Mouse (Mus musculus): ENCODE measurements around the gene Pkig. TPM values are rescaled to one million over a fixed set of nuclear protein-coding genes. Genes with fewer than 3 reads are reported as not detected.
"Not testable (repeated sequence)": the region's sequence is repeated elsewhere in the genome, so short reads cannot be mapped to it uniquely, and the experiment has no call there.

Pkig gene
- polyA plus RNA-seq, 1 experiment from 2014 or later, result 119 TPM

DNA sequence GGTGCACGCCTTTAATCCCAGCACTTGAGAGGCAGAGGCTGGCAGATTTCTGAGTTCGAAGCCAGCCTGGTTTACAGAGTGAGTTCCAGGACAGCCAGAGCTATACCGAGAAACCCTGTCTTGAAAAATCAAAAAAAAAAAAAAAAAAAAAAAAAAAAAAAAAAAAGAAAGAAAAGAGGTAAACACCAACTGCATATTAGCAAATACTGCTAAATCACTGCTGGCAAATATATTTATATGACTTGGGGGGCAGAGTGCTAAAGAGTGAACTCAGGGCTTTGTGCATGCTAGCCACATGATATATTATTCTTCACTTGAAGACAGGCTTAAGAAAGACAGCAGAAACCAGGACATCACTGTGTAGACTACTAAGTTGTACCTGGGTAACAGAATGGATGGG lies 36.8 kb upstream of the Pkig start:
- H3K36me3 ChIP-seq, result peaks cover 68% of the 10 kb centered on the region
- not testable (repeated sequence) for H3K4me1 ChIP-seq; H3K27me3 ChIP-seq; H3K4me2 ChIP-seq (replicated peaks); H3K4me3 ChIP-seq; H3K27ac ChIP-seq; H3K9ac ChIP-seq; H3K9me3 ChIP-seq; ATAC-seq (ENCODE audit: insufficient number of reproducible peaks, insufficient read depth, low FRiP score, low TSS enrichment)
- 92% methylated on average over 3 of the region's 3 CpGs for WGBS

- H3K4me2 ChIP-seq (replicated peaks), result no peak overlapping the region
- 93% methylated on average over 4 of the region's 4 CpGs for WGBS
- no peak overlapping the region for H3K4me3 ChIP-seq
- no peaks in the 10 kb centered on the region for H3K9me3 ChIP-seq
- no peak for ATAC-seq (ENCODE audit: insufficient number of reproducible peaks, insufficient read depth, low FRiP score, low TSS enrichment)
- H3K36me3 ChIP-seq, result peaks cover 78% of the 10 kb centered on the region
- H3K27me3 ChIP-seq, result no peaks in the 10 kb centered on the region
- no peaks in the 10 kb centered on the region for H3K4me1 ChIP-seq
- H3K27ac ChIP-seq, result no peak overlapping the region
- no peak overlapping the region for H3K9ac ChIP-seq
These were observed 27.0 kb upstream of the Pkig start for GRCm38 (mm10) chr2:163631223-163631622.

DNA sequence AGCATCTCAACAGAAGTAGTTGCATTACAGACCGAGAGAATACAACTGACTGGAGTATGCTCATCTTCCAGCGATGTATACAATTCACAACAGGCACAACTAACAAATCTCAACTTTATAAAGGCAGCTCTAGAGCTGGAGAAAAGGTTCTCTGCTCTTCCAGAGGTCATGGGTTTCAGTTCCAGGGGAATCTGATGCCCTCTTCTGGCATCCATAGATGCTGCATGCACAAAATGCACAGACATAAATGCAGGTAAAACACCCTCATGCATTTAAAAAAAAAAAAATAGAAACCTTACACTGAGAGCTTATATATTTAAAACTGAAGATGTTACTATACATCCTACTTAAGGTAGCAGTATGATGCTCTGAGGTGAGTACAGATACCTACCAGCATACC lies 26.5 kb upstream of the Pkig start:
- no peak overlapping the region for H3K27ac ChIP-seq
- no peaks in the 10 kb centered on the region for H3K4me1 ChIP-seq
- H3K27me3 ChIP-seq, result no peaks in the 10 kb centered on the region
- H3K4me3 ChIP-seq, result no peak overlapping the region
- 98% methylated on average over 2 of the region's 2 CpGs for WGBS
- no peaks in the 10 kb centered on the region for H3K9me3 ChIP-seq
- H3K9ac ChIP-seq, result no peak overlapping the region
- ATAC-seq (ENCODE audit: insufficient number of reproducible peaks, insufficient read depth, low FRiP score, low TSS enrichment), result no peak
- peaks cover 75% of the 10 kb centered on the region for H3K36me3 ChIP-seq
- no peak overlapping the region for H3K4me2 ChIP-seq (replicated peaks)

DNA sequence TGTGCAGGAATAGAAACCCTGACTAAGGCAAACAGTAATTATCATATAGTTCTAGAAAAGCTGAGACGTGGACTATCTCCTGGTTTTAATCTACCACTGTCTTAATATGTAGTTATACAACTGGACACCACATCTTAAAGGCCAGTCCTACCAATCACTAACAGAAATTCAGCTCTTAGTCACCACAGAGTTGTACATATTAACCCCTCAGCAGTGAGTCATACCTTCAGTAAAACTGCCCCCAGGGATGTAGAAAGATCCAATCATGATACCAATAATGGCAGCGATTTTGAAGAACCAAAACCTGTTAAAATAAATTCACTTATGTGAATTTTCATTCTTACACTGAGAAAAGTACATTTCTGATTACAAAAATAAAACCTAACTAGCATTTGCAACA lies 24.0 kb upstream of the Pkig start:
- 85% methylated on average over 2 of the region's 2 CpGs for WGBS

DNA sequence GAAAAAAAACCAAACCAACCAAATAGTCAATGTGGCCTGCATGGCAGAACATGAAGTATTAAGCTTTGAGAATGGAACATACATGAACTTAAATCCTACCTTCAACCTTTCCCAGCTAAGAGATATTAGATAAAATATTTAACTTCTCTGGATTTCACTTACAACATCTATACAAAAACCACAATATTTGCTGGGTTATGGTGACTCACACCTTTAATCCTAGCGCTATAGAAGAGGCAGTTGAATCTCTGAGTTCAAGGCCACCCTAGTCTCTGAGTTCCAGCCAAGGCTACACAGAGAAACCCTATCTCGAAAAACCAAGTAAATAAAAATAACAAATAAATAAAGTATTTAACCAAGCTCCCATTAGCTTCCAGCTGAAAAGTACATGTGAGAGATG lies 22.1 kb upstream of the Pkig start:
- H3K27me3 ChIP-seq, result no peaks in the 10 kb centered on the region
- H3K4me3 ChIP-seq, result no peak overlapping the region
- no peak for ATAC-seq (ENCODE audit: insufficient number of reproducible peaks, insufficient read depth, low FRiP score, low TSS enrichment)
- no peaks in the 10 kb centered on the region for H3K9me3 ChIP-seq
- peaks cover 40% of the 10 kb centered on the region for H3K36me3 ChIP-seq
- no peak overlapping the region for H3K9ac ChIP-seq
- H3K4me1 ChIP-seq, result no peaks in the 10 kb centered on the region
- no peak overlapping the region for H3K27ac ChIP-seq
- WGBS, result 92% methylated on average over 2 of the region's 2 CpGs
- no peak overlapping the region for H3K4me2 ChIP-seq (replicated peaks)

More for the DNA sequence above, 24.0 kb upstream of the Pkig start:
- H3K9ac ChIP-seq, result no peak overlapping the region
- no peaks in the 10 kb centered on the region for H3K4me1 ChIP-seq
- H3K27me3 ChIP-seq, result no peaks in the 10 kb centered on the region
- H3K27ac ChIP-seq, result no peak overlapping the region
- H3K4me2 ChIP-seq (replicated peaks), result no peak overlapping the region
- no peak for ATAC-seq (ENCODE audit: insufficient number of reproducible peaks, insufficient read depth, low FRiP score, low TSS enrichment)
- H3K4me3 ChIP-seq, result no peak overlapping the region
- peaks cover 55% of the 10 kb centered on the region for H3K36me3 ChIP-seq
- H3K9me3 ChIP-seq, result no peaks in the 10 kb centered on the region

GRCm38 (mm10) chr2:163637655-163638266 lies 20.4 kb upstream of the Pkig start:
- ATAC-seq (ENCODE audit: insufficient number of reproducible peaks, insufficient read depth, low FRiP score, low TSS enrichment), result no peak
- Histone ChIP-seq H3K9me3 (no peaks in the 10 kb centered on the region), H3K36me3 (peaks cover 23% of the 10 kb centered on the region), H3K27me3 (no peaks in the 10 kb centered on the region), H3K4me1 (peaks cover 4% of the 10 kb centered on the region; the same call in 1 of the 2 replicates), H3K9ac (no peak overlapping the region), H3K4me2 (replicated peaks) (no peak overlapping the region), H3K4me3 (no peak overlapping the region), H3K27ac (no peak overlapping the region)
- WGBS, result 63% methylated on average over 5 of the region's 5 CpGs

- ATAC-seq (ENCODE audit: insufficient number of reproducible peaks, insufficient read depth, low FRiP score, low TSS enrichment), result no peak
- no peaks in the 10 kb centered on the region for H3K9me3 ChIP-seq
- no peak overlapping the region for H3K27ac ChIP-seq
- 83% methylated on average over 3 of the region's 3 CpGs for WGBS
- H3K9ac ChIP-seq, result no peak overlapping the region
- H3K4me2 ChIP-seq (replicated peaks), result no peak overlapping the region
- 0 out of 2 replicates have a peak, but pooled peaks cover 7% of the 10 kb centered on the region for H3K36me3 ChIP-seq
- H3K4me1 ChIP-seq, result peaks cover 14% of the 10 kb centered on the region; the same call in 1 of the 2 replicates
- H3K27me3 ChIP-seq, result no peaks in the 10 kb centered on the region
- no peak overlapping the region for H3K4me3 ChIP-seq
These were observed 17.7 kb upstream of the Pkig start for GRCm38 (mm10) chr2:163640493-163640892.

DNA sequence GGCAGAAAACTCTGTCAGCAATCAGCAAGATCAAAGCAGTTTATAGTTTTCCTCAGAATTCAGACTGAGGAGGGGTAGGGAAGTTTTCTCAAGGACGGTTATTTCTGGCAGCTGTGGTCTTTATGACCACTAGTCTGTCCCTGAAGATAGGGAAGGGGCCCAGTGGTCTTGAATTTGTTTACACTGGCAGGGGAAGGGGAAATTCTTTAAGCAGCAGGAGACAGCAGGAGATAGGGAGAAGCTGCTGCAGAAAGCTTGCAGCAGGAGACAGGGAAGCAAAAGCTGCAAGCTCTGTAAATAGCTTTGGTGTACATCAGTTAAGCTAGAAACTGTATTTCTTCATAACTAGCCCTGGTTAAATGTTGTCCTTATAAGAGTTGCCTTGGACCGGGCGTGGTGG lies 16.5 kb upstream of the Pkig start:
- no peak overlapping the region for H3K27ac ChIP-seq
- no peak overlapping the region for H3K4me3 ChIP-seq
- H3K4me1 ChIP-seq, result peaks cover 14% of the 10 kb centered on the region; the same call in 1 of the 2 replicates
- no peak for ATAC-seq (ENCODE audit: insufficient number of reproducible peaks, insufficient read depth, low FRiP score, low TSS enrichment)
- 76% methylated on average over 3 of the region's 3 CpGs for WGBS
- H3K4me2 ChIP-seq (replicated peaks), result no peak overlapping the region
- no peaks in the 10 kb centered on the region for H3K27me3 ChIP-seq
- no peaks in the 10 kb centered on the region for H3K9me3 ChIP-seq
- no peaks in the 10 kb centered on the region for H3K36me3 ChIP-seq
- H3K9ac ChIP-seq, result no peak overlapping the region

GRCm38 (mm10) chr2:163642685-163643575 lies 15.3 kb upstream of the Pkig start:
- H3K4me1 ChIP-seq, result peaks cover 14% of the 10 kb centered on the region; the same call in 1 of the 2 replicates
- H3K9ac ChIP-seq, result no peak overlapping the region
- 91% methylated on average over 30 of the region's 30 CpGs for WGBS
- no peaks in the 10 kb centered on the region for H3K27me3 ChIP-seq
- H3K4me2 ChIP-seq (replicated peaks), result peak overlapping the region; percentile 61
- H3K36me3 ChIP-seq, result no peaks in the 10 kb centered on the region
- peak overlapping the region; percentile 92; the same call in 1 of the 2 replicates for H3K4me3 ChIP-seq
- ATAC-seq (ENCODE audit: insufficient number of reproducible peaks, insufficient read depth, low FRiP score, low TSS enrichment), result no peak
- no peaks in the 10 kb centered on the region for H3K9me3 ChIP-seq
- H3K27ac ChIP-seq, result no peak overlapping the region

GRCm38 (mm10) chr2:163643576-163643971 lies 14.6 kb upstream of the Pkig start:
- H3K4me1 ChIP-seq, result peaks cover 14% of the 10 kb centered on the region; the same call in 1 of the 2 replicates
- no peak for ATAC-seq (ENCODE audit: insufficient number of reproducible peaks, insufficient read depth, low FRiP score, low TSS enrichment)
- peak overlapping the region; percentile 87; the same call in 1 of the 2 replicates for H3K9ac ChIP-seq
- peak overlapping the region; percentile 61 for H3K4me2 ChIP-seq (replicated peaks)
- no peak overlapping the region for H3K27ac ChIP-seq
- H3K36me3 ChIP-seq, result no peaks in the 10 kb centered on the region
- peak overlapping the region; percentile 92 for H3K4me3 ChIP-seq
- no peaks in the 10 kb centered on the region for H3K27me3 ChIP-seq
- H3K9me3 ChIP-seq, result no peaks in the 10 kb centered on the region
- WGBS, result 80% methylated on average over 2 of the region's 2 CpGs

GRCm38 (mm10) chr2:163644047-163644446 lies 14.1 kb upstream of the Pkig start:
- ATAC-seq (ENCODE audit: insufficient number of reproducible peaks, insufficient read depth, low FRiP score, low TSS enrichment), result no peak

More at GRCm38 (mm10) chr2:163644047-163644446, 14.1 kb upstream of the Pkig start:
- no peaks in the 10 kb centered on the region for H3K27me3 ChIP-seq
- WGBS, result 9% methylated on average over 4 of the region's 4 CpGs
- H3K9me3 ChIP-seq, result no peaks in the 10 kb centered on the region
- H3K4me3 ChIP-seq, result peak overlapping the region; percentile 92
- H3K4me2 ChIP-seq (replicated peaks), result peak overlapping the region; percentile 61
- peaks cover 14% of the 10 kb centered on the region; the same call in 1 of the 2 replicates for H3K4me1 ChIP-seq
- H3K36me3 ChIP-seq, result no peaks in the 10 kb centered on the region
- peak overlapping the region; percentile 99 for H3K27ac ChIP-seq
- peak overlapping the region; percentile 87 for H3K9ac ChIP-seq
